Mouse (Mus musculus) ES-CJ7 (cell line): ENCODE data around the gene Bri3bp.

Experiments
- DNase-seq: peaks from one replicate; pipeline ENCODE4 v3.0.0; 2011; ENCODE audit warnings: low read depth, low spot score

The Bri3bp gene

DNA sequence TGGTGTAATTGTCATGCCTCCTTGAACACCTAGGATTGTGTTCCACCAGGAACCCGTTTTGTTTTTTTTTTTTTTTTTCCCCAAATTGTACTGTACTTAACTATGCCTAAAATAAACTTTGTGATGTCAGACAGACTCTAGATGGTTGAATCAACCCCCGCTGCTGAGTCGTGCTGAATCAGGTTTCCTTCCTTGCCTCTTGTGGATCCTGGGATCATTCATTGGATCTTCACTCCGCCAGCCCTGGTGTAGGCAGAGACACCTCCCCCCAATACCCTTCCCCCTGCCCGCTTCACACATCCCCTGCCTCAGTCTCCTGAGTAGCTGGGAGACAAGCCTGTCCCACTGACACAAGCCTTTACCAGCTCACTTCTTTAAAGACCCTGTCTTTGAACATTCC, 7.9 kb downstream of the Bri3bp start:
- no peak for DNase-seq

DNA sequence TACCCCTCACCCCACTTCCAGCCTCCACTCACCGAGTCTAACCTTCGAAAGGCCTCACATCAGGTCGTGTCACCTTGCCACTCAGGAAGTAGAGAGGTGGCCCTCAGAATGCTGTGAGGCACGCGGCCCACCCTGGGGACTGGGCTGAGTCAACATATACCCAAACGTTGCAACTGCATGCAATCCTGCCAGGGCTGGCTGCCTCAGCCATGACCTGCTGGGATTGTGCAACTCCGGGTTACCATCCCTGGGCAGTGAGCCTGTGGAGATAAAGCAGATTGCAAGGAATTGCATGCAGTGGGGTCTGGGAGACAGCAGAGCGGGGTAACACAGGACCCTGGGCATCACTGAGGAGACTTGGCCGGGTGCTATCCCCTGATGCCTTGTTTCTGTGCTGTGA, 11.2 kb downstream of the Bri3bp start:
- no peak for DNase-seq

DNA sequence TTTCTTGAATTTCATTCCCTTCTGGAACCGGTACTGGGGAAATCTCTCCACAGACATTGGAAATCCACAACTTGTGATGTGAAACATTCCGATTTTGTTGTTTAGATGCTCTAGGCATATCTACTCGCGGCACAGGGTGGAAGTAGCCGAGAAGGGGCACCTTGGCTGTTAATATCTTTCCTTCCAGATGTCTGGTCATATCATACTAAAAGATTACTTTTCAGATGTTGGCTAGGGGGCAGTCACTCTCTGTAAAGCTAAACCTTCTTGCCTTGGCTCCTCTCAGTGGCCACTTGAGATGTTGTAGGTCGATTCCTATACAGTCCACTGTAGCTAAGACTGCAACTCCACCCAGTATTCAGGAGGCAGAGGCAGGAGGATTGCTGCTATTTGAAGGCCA, 14.7 kb downstream of the Bri3bp start:
- no peak for DNase-seq

DNA sequence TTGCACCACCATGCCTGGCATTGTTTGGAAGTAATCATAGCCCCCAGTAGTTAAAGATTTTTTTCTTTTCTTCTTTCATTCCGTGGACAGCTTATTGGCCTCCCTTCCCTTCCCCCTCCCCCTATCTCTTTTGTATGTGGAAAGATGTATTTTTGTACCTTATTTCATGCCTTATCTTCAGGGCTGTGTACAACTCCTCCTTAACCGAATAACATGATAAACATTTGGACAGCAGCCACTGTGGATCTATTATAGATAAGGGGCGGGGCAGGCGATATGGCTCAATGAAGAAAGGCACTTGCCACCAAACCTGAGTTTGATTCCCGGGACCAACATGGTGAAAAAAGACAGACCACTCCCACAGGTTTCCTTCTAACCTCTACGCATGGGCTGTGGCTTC, 16.2 kb downstream of the Bri3bp start:
- no peak for DNase-seq

DNA sequence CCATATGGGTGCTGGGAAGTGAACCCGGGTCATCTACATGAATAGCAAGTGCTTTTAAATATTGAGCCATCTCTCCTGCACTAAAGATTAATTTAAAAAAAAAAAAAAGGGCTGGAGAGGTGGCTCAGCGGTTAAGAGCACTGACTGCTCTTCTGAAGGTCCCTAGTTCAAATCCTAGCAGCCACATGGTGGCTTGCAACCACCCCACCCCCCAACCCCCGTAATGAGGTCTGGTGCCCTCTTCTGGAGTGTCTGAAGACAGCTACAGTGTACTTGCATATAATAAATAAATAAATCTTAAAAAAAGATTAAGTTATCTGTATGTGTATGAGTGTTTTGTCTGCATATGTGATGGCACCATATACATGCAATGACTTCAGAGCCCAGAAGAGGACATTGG, 19.2 kb downstream of the Bri3bp start:
- no peak for DNase-seq

DNA sequence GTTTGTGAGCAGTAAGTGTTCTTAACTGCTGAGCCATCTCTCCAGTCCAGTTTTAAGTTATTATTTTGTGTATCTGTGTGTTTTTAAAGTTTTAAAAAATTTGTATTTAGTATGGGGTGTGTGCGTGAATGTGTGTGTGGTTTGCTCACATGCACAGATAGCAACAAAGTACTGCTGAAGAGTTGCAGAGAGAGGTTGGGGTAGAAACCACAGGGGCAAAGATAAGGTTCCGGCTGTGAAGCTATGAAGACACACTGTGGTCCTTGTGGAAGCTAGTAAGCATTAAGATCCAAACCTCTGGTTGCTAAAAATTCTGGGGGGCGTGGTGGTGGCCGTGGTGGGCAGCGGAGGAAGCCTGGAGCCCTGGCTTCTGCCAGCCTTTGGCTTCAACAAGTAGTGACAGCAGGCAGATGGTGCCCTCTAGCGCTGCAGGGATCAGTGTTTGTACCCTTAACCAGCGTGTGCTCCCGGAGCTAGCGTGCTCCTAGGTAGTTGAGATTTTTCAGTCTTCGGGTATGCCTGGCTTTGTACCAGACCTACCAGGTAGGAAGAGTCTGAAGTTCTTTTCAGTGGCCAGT, 20.6 kb downstream of the Bri3bp start:
- DNase-seq: no peak

DNA sequence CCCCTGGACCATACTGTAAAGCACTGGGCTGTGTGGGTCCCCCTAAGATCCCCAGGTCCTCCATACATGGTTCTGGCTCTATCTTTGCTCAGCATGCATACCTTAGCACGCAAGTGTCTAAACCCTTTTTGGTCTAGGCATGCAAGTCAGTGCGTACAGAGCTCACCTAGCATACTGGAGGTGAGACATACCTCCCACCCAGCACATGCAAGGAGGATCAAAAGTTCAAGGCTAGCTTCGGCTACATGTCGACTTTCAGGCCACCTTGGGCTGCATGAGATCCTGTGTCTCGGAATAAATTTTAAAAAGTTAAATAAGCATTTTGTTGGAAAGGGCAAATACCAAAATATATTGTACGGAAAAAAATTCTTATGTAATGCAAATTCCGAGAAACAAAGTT, 23.8 kb downstream of the Bri3bp start:
- no peak for DNase-seq

DNA sequence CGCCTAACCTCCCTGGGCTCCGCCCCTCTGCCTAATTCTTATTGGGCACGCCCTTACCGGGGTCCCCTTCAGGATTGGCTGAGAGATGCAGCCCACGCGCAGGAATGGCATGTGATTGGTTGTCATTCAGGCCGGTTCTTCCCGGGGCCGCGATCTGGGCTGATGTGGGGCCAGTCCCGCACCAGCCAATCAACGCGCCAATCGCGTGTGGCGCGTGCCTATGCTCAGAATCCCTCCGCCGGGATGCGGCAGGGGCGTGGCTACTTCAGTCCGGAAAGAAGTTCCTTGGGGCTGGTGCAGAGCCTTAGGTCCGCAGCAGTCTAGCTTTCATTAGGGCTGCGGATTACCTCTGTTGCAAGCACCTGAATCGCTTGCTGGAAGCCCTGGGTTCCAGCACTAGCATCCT, 24.3 kb downstream of the Bri3bp start:
- peak; percentile 99 for DNase-seq

DNA sequence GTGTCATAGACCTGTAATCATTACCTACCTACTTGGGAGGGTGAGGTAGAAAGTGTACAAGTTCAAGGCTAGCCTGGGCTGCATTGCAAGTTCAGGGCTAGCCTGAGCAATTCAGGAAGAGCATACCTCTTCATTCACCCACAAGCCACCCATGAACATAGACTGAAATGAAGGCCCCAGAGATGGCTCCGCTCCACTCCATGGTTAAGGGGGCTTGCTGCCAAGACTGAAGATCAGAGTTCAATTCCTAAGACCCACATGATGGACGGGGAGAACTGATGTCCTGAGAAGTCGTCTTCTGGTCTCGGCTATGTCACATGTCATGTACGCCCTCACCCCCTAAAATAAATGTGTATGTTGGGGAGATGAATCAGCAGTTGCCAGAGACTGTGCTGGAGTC, 25.1 kb downstream of the Bri3bp start:
- DNase-seq: no peak

DNA sequence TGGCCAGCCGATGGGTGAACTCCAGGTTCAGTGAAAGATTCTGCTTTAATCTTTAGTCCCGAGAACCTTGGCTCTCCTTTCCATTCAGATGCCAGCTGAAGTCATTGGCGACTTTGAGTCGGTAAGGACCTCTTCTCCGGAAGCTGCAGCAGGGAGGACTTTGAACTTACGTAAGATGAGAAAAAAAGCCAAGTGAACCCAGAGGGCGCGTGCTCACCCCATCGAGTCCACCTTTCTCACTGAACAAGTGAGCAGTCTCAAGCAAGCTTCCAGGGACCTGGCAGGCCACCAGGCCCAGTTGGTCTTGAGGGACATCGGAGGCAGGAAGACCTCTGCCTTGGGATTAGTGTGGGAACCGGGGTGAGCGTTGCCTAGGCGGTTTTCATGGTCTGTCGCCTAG, 25.9 kb downstream of the Bri3bp start:
- DNase-seq: no peak

DNA sequence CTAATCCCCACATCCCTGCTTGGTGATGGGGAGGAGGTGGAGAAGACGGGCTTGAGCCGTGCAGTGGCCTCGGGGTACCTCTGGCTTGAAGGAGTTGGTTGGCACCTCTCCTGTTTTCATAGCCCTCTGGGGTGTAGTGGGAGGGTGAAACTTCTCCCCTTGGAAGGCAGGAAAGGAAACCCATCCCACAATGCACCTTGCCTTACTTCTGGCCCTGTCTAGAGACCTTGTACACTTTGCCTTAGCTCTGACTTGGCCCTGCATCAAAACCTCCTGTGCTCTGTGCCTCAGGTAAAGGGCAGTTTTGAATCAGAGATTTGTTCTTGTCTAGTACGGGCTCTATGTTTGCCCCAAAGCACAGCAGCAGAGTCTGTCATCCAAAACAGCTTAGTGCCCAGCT, 29.3 kb downstream of the Bri3bp start:
- no peak for DNase-seq

DNA sequence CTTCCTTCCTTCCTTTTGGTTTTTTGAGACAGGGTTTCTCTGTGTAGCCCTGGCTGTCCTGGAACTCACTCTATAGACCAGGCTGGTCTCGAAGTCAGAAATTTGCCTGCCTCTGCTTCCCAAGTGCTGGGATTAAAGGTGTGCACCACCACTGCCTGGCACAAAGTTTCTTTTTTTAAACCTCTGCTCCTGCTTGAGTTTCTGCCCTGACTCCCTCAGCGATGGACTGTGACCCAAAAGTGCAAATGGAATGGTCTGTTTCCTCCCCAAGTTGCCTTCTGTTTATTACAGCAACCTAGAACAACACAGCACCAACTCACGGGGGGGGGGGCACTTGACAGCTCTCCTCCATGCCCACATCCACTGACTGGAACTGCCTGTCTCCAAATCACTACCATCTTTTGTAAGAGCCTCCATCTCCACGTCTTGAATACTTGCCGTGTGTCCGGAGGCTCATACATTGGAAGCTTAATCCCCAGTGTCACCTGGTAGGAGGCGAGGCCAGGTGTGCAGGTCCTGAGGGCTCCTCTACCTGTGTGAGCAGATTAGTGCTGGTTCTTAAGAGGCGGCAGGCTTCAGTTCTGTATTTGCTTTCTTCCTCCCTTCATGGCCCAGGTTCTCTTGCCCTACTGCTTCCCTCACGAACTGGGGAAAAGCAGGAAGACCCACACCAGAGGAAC, 31.6 kb downstream of the Bri3bp start:
- no peak for DNase-seq

DNA sequence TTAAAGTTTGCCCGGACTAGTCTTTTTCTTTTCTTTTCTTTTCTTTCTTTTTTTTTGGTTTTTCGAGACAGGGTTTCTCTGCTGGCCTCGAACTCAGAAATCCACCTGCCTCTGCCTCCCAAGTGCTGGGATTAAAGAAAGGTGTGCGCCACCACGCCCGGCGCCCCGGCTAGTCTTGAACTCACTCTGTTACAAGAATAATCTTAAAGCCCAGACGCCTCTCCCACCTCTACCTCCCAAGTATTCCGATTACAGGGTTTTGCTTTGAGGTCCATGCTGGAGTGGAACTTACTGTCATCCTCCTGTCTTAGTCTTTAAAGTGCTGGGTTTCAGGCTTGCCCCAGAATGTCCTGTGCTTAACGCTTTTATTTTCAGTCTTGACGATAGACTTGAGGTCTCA, 33.7 kb downstream of the Bri3bp start:
- DNase-seq: no peak

DNA sequence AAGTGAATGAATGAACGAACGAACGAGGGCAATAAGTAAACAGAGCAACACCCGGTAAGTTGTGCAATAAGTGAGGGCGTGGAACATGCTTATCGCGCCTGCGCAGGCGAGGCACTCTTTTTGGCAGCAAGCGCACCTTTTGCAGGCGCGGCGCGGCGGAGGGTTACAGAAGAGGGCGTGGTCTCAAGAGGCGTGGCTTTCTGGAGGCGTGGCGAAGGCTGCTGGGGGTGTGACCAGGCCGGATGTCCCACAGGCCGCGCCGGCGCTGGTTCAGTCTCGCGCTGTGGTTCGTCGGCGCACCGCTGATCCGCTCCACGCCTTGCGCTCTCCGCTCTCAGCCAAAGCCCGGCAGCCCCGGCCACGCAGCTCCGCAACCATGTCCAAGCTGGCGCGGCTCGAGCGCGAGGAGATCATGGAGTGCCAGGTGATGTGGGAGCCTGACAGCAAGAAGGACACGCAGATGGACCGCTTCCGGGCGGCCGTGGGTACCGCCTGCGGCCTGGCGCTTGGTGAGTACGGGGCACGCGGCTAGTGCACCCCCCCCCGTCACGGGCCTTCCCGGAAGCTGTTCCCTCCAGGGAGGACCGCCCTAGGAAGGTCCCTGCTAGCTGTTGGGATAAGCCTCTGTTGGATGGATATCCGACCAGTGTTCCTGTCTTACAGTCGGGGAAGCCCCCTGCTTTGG, 34.4 kb downstream of the Bri3bp start, which contains the start of gene Aacs:
Gene Aacs (plus strand): TSS at position 214 of the 685 bp plus-strand sequence.
- peak; percentile 98 for DNase-seq

DNA sequence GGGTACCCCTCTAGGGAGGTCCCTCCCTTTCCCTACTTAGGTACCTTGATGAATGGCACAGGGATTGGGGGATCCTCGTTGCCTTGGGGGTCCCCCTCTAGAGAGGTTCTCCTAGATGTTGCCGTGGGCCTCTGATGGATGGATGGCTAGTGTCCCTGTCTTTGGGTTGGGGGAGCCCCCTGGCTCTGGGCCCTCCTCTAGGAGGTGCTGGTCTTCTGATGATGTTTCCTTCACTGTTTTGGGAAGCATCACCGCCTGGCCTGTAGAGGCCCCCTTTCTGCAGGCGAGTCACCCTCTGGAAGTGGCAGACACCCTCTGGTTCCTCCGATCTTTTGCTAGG, 34.9 kb downstream of the Bri3bp start:
- DNase-seq: no peak

DNA sequence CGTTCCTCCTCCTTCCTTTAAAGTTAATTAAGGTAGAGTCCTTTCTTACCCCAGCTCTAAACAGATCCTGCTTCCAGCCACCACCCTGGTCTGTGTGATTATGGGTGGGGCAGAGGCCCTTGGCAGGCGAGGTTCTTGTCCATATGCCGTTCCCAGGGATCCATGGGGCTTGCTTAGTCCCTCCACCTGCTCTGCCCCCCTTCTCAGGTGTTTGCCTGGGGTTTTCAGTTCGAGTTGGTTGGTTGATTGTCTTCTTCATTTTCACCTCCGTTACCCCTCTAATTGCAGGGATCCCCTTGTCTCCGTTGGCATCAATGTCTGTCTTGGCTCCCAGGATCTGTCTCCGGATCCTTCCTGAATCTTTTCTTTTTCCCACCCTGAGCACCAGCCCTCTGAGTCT, 35.4 kb downstream of the Bri3bp start:
- DNase-seq: no peak

DNA sequence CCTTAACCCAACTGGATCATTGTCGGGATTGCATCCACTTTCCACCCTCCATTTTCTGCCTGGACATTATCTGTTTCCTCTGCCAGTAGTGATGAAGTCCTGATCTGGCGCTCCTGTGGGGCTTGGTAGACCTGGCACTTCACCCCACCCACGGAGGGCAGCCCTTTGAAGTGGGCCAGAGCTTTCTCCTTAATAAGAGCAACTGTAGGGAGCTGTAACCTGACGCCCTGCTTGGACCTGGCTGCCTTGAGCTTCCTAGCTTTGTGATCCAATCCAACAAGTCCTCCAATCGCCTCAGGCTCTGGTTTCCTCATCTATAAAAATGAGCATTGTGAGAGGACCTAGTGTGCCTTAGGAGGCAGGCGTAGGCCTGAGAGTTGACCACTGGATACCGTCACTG, 36.2 kb downstream of the Bri3bp start:
- DNase-seq: no peak

DNA sequence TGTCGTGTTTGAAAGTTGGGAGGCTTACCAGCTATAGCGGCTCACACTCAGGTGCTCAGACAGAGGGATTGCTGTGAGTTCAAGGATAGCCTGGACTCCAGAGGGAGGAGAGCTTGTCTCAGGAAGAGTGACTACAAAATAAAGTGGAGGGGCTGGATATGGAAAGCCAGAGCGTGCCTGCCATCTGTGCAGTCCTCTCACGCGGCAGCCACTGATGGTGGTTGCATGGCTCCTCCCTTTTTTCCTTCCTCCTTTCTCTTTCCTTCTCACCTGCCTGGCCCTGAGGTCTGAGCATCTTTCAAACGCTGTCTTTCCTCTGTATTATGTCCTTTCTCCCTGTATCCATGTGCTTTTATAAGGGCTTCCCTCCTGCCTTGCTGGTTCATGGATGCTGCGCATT, 36.7 kb downstream of the Bri3bp start:
- no peak for DNase-seq

DNA sequence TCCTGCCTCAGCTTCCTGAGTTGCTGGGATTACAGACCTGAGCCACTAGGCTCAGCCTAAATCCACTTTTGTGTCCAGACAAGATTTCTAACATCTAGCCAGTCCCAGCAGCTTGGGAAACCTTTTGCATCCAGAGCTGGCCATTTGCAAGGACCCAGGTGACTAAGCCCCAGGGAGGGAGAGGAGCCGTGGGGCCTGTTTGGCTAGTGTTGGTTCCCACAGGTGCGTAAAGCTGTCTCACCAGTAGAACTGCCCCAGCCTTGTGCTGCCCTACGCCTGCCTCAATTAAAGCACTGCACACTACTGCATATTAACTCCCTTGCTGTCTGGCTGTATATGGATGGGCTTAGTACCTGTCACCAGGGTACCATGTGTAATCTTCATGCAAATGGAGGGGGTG, 38.0 kb downstream of the Bri3bp start:
- no peak for DNase-seq

DNA sequence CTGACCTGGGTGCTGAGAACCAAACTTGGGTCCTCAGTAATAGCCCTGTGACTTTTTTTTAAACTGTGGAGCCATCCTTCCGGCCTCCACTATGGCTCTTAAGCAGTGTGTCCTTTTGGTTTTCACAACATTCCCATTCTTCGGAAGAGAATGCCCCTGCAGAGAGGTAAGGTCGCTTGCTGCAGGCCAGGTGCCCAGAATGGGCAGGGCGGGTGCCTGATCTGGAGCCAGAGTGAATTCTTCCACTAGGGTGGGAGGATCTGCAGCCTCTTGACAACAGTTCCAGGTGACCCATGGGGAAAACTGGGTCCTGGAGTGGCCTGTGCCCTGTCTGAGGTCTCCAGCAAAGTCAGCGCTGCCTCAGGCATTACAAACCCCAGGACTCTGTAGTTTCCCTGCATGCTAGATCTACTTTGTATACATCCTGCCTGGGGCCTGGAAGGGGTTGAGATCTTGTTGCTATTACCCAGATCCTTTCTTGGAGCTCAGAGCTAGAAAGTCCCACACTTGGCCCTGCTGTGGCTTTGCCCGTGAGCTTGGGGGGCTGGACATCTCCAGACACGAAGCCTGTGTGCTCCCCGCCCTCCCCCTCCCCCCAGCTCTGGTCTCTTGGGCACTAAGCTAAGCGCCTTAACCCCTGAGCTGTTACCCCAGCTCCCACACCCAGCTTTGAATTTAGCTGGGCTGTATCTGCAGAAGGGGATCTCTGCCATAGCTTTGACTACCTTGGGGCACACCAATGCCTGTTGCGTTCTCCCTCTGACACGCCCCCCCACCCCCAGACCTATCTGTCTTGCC, 39.3 kb downstream of the Bri3bp start:
- DNase-seq: no peak

DNA sequence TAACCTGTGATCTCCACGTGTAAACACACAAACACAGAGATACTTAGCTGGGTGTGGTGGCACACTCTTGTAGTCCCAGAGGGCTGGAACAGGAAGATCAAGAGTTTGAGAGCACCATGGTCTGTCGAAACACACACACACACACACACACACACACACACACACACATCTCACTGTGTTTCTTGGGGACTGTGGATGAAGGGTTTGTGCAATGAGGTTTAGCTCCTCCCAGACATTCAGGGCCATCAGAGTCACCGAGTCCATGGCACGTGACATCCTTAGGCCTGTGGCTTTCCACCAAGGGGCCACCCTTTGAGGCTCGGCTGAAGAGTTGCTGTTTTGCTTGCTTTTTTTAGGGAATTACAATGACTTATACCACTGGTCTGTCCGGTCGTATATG, 41.1 kb downstream of the Bri3bp start:
- no peak for DNase-seq
